Comparison of ENCODE assay signal across 7 mouse cellular contexts in genomic region chr2:153492573-153493392, GRCm38 (mm10). TPM values are rescaled to one million over a fixed set of nuclear protein-coding genes. Genes with fewer than 3 reads are reported as not detected.
DNase-seq lines count a peak whose midpoint lies in the region; ATAC-seq lines count a peak whose summit lies in the region.

Gene 4930404H24Rik (plus strand): TSS chr2:153492790.

- 0 out of 2 replicates have a peak, but pooled peaks have one; percentile 0 for ATAC-seq in megakaryocyte-erythroid progenitor cell, adult 5-6 weeks (replicated peaks; ENCODE audit: low FRiP score, low TSS enrichment, poor library complexity, severe bottlenecking)

- intact Hi-C loops in left cerebral cortex, postnatal 36 days (cut with DNase I), result loop anchor here (1.0 to 5.0 kb wide), 2 partner anchors 35 to 48 kb away; partner anchors contain the start of gene Nol4l

- DNase-seq in adrenal gland, adult 18-20 months (ENCODE audit: low spot score in 2 of 2), result peak; percentile 66
- DNase-seq in cerebellum, postnatal 10 days, result peak; percentile 93 to 95
- peak; percentile 55 to 58 for DNase-seq in frontal cortex, postnatal 14 days (ENCODE audit: low spot score in 2 of 2)
- peak; percentile 35 for DNase-seq in hindlimb bud, embryonic 11.5 days (ENCODE audit: extremely low spot score, low read depth, low spot score)
- DNase-seq in left cerebral cortex, postnatal 36 days (ENCODE audit: low spot score in 2 of 2), result peak; percentile 78 to 83
- peak; percentile 55 for DNase-seq in skeletal muscle tissue, adult 2 months (ENCODE audit: low read depth, low spot score)

RNA-seq across cellular contexts. Expression of gene 4930404H24Rik, which starts in this region (rescaled TPM):
- total RNA-seq in adrenal gland, adult 18-20 months (2021), result not detected
- total RNA-seq in left cerebral cortex, postnatal 36 days (2021), result not detected
- total RNA-seq in megakaryocyte-erythroid progenitor cell, adult 5-6 weeks (2014; fragmentation: Nextera tagmentation), result not detected in 2 replicates
- total RNA-seq in megakaryocyte-erythroid progenitor cell, adult 5-6 weeks (2017), result not detected in 2 replicates

Comparison
In these comparisons a context has a peak if more than half of its experiments do, and no peak if none do; other contexts are left out.
1. Peak in every context shown above with its lines: DNase-seq and ATAC-seq.
2. Peak in DNase-seq in adrenal gland, adult 18-20 months; RNA of the gene not detected or under 1 TPM.
3. Peak in DNase-seq in left cerebral cortex, postnatal 36 days; RNA of the gene not detected or under 1 TPM.
4. Peak in ATAC-seq in megakaryocyte-erythroid progenitor cell, adult 5-6 weeks; RNA of the gene not detected or under 1 TPM.
5. DNase-seq: peak in every context shown above with its lines; median percentile 94 in cerebellum, postnatal 10 days; 80 in left cerebral cortex, postnatal 36 days; 66 in adrenal gland, adult 18-20 months; 56 in frontal cortex, postnatal 14 days; 55 in skeletal muscle tissue, adult 2 months; 35 in hindlimb bud, embryonic 11.5 days.